Mouse (Mus musculus) left cerebral cortex, postnatal 4 days (tissue): Measurements from ENCODE around the gene Gm20888. TPM values are rescaled to one million over a fixed set of nuclear protein-coding genes. Genes with fewer than 3 reads are reported as not detected.
"Not testable (repeated sequence)": the region's sequence is repeated elsewhere in the genome, so short reads cannot be mapped to it uniquely, and the experiment has no call there.

Experiments used
- DNase-seq: peaks from one replicate; pipeline ENCODE4 v3.0.0-alpha.2; 2022
- intact Hi-C: fragments of 180-260 bp; cut with DNase I; formaldehyde crosslinking; loops from one replicate; pipeline ENCODE4 v1.15.1; 2025
- total RNA-seq, 2 experiments: library from RNA; stranded (reverse); gene quantifications; 2 replicates each; pipeline ENCODE4 v1.2.3; 2021

Gm20888 gene
- total RNA-seq, result not detected

- DNase-seq, intact Hi-C loops: not testable (repeated sequence)
Observed at GRCm38 (mm10) chrY:70441582-70441981, at the start of gene Gm20888. Gene Gm20888, plus strand, starts transcription at chrY:70441882.

Other genes starting within 250 kb of the Gm20888 start
- not detected for gene Gm21118, start 168.2 kb upstream of the Gm20888 start, total RNA-seq
- not detected for gene Gm29423, start 138.6 kb upstream of the Gm20888 start, total RNA-seq
- gene Gm29644, start 138.5 kb upstream of the Gm20888 start, total RNA-seq, result not detected